Mouse (Mus musculus) heart, adult 2 months (tissue): ENCODE results near the gene Pdss1.

ENCODE experiments used
- CTCF ChIP-seq: fragments of 200-600 bp; IDR thresholded peaks from 2 replicates; pipeline ENCODE4 v1.8.1; 2022; ENCODE audit warnings: antibody characterized with exemption, mild to moderate bottlenecking, moderate library complexity
- EP300 ChIP-seq: fragments of 200-500 bp; IDR thresholded peaks from 2 replicates; pipeline ENCODE4 v1.6.1; 2011; ENCODE audit warnings: low read depth, low read length, control low read depth; ENCODE audit not compliant: insufficient read depth
- POLR2A ChIP-seq: fragments of 200-500 bp; IDR thresholded peaks from 2 replicates; pipeline ENCODE4 v1.6.1; 2011; ENCODE audit warnings: mild to moderate bottlenecking, low read depth, low read length, control low read depth; ENCODE audit not compliant: insufficient read depth

DNA sequence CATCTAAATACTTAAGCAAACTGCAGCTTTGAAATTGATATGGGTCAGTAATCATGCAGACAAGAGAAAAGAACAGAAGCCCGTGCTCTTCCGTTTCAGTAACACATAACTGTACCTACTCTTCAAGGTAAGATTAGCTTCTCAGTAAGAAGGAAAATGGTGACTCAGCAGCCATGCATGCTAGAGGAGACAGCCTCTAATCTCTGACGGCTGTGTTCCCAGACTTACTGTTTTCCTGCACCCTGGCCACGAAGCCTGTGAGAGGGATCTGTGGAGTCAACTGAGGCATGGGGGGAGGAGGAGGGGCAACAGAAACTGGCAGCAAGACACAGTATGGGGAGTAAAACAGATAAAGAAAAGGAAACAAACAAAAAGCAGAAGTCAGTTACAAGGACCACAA is 54.6 kb downstream of the Pdss1 start:
- no peak for TF ChIP-seq CTCF
- no peak for TF ChIP-seq POLR2A
- TF ChIP-seq EP300 = no peak
